Mouse (Mus musculus): ENCODE results near the gene Abhd17c. TPM values are rescaled to one million over a fixed set of nuclear protein-coding genes. Genes with fewer than 3 reads are reported as not detected.

Gene Abhd17c
- polyA plus RNA-seq, 1 experiment from 2014 or later = 68.7 TPM

Other genes with a start within 250 kb of the Abhd17c start
- 1.4 and 1.6 TPM in 2 replicates for gene Cemip, start 65.4 kb downstream of the Abhd17c start, polyA plus RNA-seq (2015; fragmentation: Nextera tagmentation; extraction: Ambion mirVana)

All from lung, embryonic 15.5 days (tissue).